Mouse (Mus musculus): Measurements from ENCODE around the gene Phf13. TPM values are rescaled to one million over a fixed set of nuclear protein-coding genes. Genes with fewer than 3 reads are reported as not detected.

Phf13 gene
- polyA plus RNA-seq (2014; fragmentation: Nextera tagmentation; extraction: Ambion mirVana) = 22.7 and 22.8 TPM in 2 replicates

DNA sequence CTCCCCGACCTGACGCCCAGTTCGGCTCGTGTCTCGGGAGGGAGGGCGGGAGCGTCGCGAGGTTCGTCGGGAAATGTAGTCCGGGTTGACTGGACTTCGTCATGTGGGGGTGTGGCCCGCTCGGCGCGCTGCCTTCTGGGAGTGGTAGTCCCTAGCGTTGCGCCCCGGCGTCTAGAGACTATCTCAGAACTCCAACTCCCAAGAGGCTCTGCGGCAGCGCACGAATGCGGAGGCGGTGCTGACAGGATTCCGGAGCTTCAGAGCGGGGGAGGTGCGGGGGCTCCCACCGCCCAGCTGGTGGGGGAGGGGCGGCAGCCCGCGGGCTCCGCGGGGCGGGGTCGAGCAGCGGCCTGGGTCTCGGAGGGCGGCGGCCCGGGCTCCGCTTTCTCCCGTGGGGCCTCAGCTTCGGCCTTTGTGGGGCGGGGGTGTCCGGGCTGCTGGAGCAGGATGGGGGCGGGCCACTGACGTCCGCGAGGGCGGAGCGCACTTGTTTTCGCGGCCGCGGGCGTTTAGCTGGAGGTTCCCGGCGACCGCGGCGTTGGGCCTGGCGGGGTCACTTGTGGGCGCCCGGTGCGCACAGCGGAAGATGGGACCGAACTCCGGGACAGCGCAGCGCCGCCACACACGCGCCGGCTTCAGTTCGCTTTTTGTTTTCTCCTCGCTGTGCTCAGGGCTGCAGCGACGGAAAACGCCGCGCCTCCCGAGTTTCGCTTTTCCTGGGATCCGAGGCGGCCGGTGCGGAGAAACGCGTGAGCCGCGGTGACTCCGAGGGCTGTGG is at the start of gene Phf13:
Gene Phf13, minus strand, starts transcription at position 86 of the 778 bp plus-strand sequence.
- Histone ChIP-seq H3K4me2 (replicated peaks; ENCODE audit: low read depth, low read length) (peak within 1 kb of the TSS; percentile 76), H3K9me3 (ENCODE audit: control insufficient read depth, low read depth, low read length) (no peaks in the 10 kb centered on the region), H3K4me1 (ENCODE audit: control insufficient read depth, insufficient read depth, low read length) (peaks cover 16% of the 10 kb centered on the region; the same call in 1 of the 2 replicates), H3K4me3 (ENCODE audit: low read depth, low read length) (peak within 1 kb of the TSS; percentile 97), H3K9ac (replicated peaks; ENCODE audit: low read depth, low read length) (peak within 1 kb of the TSS; percentile 98), H3K27me3 (ENCODE audit: control insufficient read depth, insufficient read depth, low read length) (no peaks in the 10 kb centered on the region), H3K36me3 (ENCODE audit: control insufficient read depth, insufficient read depth, low read length) (peaks cover 13% of the 10 kb centered on the region), H3K27ac (ENCODE audit: low read length) (peak within 1 kb of the TSS; percentile 86)
- under 1% methylated on average over 92 of the region's 94 CpGs for WGBS
- peak; percentile 96 for ATAC-seq (ENCODE audit: insufficient number of reproducible peaks, insufficient read depth, low FRiP score, low read depth)

DNA sequence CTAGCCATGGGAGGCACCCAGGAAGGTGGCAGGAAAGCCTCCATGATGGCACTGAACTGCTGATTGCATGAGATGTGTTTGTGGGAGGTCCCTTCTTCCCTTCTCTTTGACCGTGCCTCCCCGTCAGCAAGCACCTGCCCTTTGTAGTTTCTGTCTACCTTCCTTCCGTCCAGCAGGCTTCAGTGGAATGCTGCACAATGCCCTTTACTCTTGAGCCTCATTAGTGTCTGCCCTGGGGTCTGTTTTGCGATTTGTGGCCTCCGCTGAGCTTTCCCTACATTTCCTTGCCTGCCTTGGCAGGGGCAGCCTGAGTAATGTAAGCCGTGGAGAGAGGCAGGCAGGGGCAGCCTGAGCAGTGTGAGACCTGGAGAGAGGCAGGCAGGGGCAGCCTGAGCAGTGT is 48.6 kb upstream of the Phf13 start:
- Histone ChIP-seq H3K36me3 (ENCODE audit: control insufficient read depth, insufficient read depth, low read length) (peaks cover 70% of the 10 kb centered on the region), H3K4me1 (ENCODE audit: control insufficient read depth, insufficient read depth, low read length) (peaks cover 8% of the 10 kb centered on the region; the same call in 1 of the 2 replicates), H3K27ac (ENCODE audit: low read length) (no peak overlapping the region), H3K9ac (replicated peaks; ENCODE audit: low read depth, low read length) (no peak overlapping the region), H3K9me3 (ENCODE audit: control insufficient read depth, low read depth, low read length) (no peaks in the 10 kb centered on the region), H3K4me2 (replicated peaks; ENCODE audit: low read depth, low read length) (no peak overlapping the region), H3K27me3 (ENCODE audit: control insufficient read depth, insufficient read depth, low read length) (no peaks in the 10 kb centered on the region), H3K4me3 (ENCODE audit: low read depth, low read length) (no peak overlapping the region)
- 78% methylated on average over 6 of the region's 6 CpGs for WGBS
- ATAC-seq (ENCODE audit: insufficient number of reproducible peaks, insufficient read depth, low FRiP score, low read depth) = no peak

DNA sequence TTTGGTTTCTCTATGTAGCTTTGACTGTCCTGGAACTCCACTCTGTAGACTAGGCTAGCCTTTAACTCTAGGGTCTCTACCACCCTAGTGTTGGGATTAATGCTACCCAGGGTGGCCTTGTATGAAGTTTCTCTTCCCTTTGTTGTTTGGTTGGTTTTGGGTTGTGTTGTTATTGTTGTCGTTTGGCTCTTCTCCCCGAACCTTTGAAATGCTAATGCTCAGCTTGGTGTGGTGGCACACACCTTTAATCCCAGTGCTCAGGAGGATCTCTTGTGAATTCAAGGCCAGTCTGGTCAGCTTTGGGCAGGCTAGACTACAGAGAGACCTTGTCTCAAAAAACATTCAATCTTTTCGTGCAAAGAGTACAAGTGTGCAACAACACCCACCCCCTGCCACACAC is 47.1 kb upstream of the Phf13 start:
- WGBS = 89% methylated on average over 3 of the region's 3 CpGs

DNA sequence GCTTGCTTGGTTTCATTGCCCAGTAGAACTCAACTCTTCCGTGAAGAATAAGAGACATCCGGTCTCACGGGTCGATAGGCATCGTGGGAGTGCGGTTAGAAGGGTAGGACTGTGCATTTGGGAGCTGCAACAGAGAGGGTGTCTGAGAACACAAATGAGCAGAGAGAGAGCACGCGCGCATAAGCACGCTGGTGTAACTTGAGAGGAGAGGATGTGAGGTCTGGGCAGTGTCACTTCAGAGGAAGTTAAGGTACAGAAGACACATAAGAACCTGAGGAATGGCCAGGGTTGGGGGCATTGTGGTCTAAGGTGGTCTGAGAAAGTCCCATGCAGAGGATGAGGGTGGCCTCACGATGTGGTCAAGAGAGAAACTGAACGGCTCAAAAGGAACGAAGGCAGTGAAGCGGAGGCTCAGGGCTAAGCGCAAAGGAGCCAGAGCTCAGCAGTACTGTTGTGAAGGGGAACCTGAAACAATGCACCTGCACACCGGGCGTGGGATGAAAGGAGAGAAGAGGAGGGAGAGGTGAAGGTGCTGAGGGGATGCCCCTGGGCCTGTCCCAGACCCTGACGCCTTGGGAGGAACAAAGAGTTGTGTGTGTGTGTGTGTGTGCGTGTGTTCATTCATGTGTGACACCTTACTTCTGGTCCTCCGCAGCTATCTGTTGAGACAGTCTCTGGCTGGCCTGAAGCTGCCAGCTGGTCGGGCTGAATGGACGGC is 46.0 kb upstream of the Phf13 start:
- Histone ChIP-seq H3K9me3 (ENCODE audit: control insufficient read depth, low read depth, low read length) (no peaks in the 10 kb centered on the region), H3K27ac (ENCODE audit: low read length) (no peak overlapping the region), H3K9ac (replicated peaks; ENCODE audit: low read depth, low read length) (no peak overlapping the region), H3K27me3 (ENCODE audit: control insufficient read depth, insufficient read depth, low read length) (no peaks in the 10 kb centered on the region), H3K36me3 (ENCODE audit: control insufficient read depth, insufficient read depth, low read length) (peaks cover 49% of the 10 kb centered on the region), H3K4me3 (ENCODE audit: low read depth, low read length) (no peak overlapping the region), H3K4me1 (ENCODE audit: control insufficient read depth, insufficient read depth, low read length) (peaks cover 8% of the 10 kb centered on the region; the same call in 1 of the 2 replicates), H3K4me2 (replicated peaks; ENCODE audit: low read depth, low read length) (no peak overlapping the region)
- ATAC-seq (ENCODE audit: insufficient number of reproducible peaks, insufficient read depth, low FRiP score, low read depth) = no peak
- 95% methylated on average over 22 of the region's 22 CpGs for WGBS

More for the DNA sequence above, 47.1 kb upstream of the Phf13 start:
- H3K27ac ChIP-seq (ENCODE audit: low read length) = no peak overlapping the region
- peaks cover 60% of the 10 kb centered on the region for H3K36me3 ChIP-seq (ENCODE audit: control insufficient read depth, insufficient read depth, low read length)
- H3K4me1 ChIP-seq (ENCODE audit: control insufficient read depth, insufficient read depth, low read length) = peaks cover 8% of the 10 kb centered on the region; the same call in 1 of the 2 replicates
- no peak overlapping the region for H3K4me2 ChIP-seq (replicated peaks; ENCODE audit: low read depth, low read length)
- H3K4me3 ChIP-seq (ENCODE audit: low read depth, low read length) = no peak overlapping the region
- no peak for ATAC-seq (ENCODE audit: insufficient number of reproducible peaks, insufficient read depth, low FRiP score, low read depth)
- H3K9ac ChIP-seq (replicated peaks; ENCODE audit: low read depth, low read length) = no peak overlapping the region
- no peaks in the 10 kb centered on the region for H3K9me3 ChIP-seq (ENCODE audit: control insufficient read depth, low read depth, low read length)
- no peaks in the 10 kb centered on the region for H3K27me3 ChIP-seq (ENCODE audit: control insufficient read depth, insufficient read depth, low read length)

DNA sequence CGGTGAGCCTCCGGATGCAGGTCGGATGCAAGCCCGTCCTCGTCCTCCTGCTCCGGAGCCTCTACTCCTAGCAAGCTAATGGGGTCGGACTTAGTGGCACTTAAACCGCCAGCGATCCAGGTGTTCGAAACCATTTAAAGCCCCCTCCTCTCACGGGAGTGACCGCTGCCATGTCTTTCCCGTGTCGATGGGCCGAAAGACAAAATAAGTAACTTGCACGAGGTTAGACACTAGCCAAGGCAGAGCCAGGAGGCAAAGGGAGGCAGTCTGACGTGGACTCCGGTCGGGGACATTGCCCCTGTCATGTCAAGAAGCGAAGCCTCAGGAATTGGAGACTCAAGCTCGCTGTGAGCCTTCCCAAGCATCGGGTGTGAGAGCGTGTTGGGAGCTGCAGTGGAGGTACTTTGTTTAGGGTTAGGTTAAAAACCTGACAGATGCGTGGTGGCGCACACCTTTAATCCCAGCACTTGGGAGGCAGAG is 43.8 kb upstream of the Phf13 start:
- H3K9me3 ChIP-seq (ENCODE audit: control insufficient read depth, low read depth, low read length) = no peaks in the 10 kb centered on the region
- H3K27ac ChIP-seq (ENCODE audit: low read length) = 0 out of 2 replicates have a peak overlapping the region, but pooled peaks have one; percentile 4
- H3K4me2 ChIP-seq (replicated peaks; ENCODE audit: low read depth, low read length) = peak overlapping the region; percentile 94
- no peak for ATAC-seq (ENCODE audit: insufficient number of reproducible peaks, insufficient read depth, low FRiP score, low read depth)
- peaks cover 34% of the 10 kb centered on the region for H3K36me3 ChIP-seq (ENCODE audit: control insufficient read depth, insufficient read depth, low read length)
- H3K27me3 ChIP-seq (ENCODE audit: control insufficient read depth, insufficient read depth, low read length) = no peaks in the 10 kb centered on the region
- 3% methylated on average over 25 of the region's 25 CpGs for WGBS
- peak overlapping the region; percentile 92 for H3K9ac ChIP-seq (replicated peaks; ENCODE audit: low read depth, low read length)
- H3K4me3 ChIP-seq (ENCODE audit: low read depth, low read length) = peak overlapping the region; percentile 100
- H3K4me1 ChIP-seq (ENCODE audit: control insufficient read depth, insufficient read depth, low read length) = peaks cover 8% of the 10 kb centered on the region; the same call in 1 of the 2 replicates

DNA sequence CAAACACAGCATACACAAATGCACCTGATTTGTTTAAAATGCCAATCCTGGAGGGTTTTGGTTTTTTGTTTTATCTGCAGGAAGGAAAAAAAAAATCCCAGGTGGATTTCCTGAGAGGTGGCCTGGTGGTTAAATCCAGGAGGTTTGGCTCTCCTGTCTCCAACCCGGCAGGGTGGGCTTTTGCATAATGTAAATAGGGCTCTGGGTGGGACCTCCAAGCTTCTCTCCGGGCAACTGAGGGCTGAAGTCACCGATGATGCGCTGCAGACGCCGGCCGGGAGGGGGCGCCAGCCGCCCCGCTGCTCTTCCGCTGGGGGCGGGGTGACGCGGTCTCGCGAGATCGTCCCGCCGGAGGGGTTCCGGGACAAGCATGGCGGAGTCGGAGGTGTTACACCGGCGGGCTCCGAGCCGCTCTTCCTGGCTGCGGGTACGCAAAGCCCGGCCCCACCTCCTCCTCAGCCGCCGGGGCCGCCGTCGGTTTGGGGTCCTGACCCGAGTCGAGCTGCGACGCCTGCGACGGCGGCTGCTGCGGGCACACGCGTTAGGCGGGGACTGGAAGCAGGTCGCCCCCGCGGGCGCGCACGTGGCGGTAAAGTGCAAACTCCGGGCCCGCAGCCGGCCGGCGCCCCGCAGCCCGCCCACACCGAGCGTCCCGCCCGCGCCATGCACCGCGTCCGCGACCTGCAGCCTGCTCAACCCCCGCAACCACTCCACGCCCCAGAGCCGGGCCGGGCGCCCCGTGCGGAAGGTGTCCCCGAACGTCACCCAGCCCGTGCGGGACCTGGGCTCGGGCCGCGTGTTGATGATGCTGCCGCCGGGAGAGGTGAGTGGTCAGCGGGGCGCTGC is 43.1 kb upstream of the Phf13 start, which contains the start of gene Nol9:
Gene Nol9, plus strand, starts transcription at position 337 of the 846 bp plus-strand sequence.
- Histone ChIP-seq H3K9me3 (ENCODE audit: control insufficient read depth, low read depth, low read length) (no peaks in the 10 kb centered on the region), H3K4me2 (replicated peaks; ENCODE audit: low read depth, low read length) (peak within 1 kb of the TSS; percentile 94), H3K27me3 (ENCODE audit: control insufficient read depth, insufficient read depth, low read length) (no peaks in the 10 kb centered on the region), H3K27ac (ENCODE audit: low read length) (0 out of 2 replicates have a peak within 1 kb of the TSS, but pooled peaks have one; percentile 4), H3K4me1 (ENCODE audit: control insufficient read depth, insufficient read depth, low read length) (peaks cover 8% of the 10 kb centered on the region; the same call in 1 of the 2 replicates), H3K9ac (replicated peaks; ENCODE audit: low read depth, low read length) (peak within 1 kb of the TSS; percentile 92), H3K36me3 (ENCODE audit: control insufficient read depth, insufficient read depth, low read length) (peaks cover 28% of the 10 kb centered on the region), H3K4me3 (ENCODE audit: low read depth, low read length) (peak within 1 kb of the TSS; percentile 100)
- WGBS = under 1% methylated on average over 84 of the region's 86 CpGs
- peak; percentile 89 for ATAC-seq (ENCODE audit: insufficient number of reproducible peaks, insufficient read depth, low FRiP score, low read depth)

DNA sequence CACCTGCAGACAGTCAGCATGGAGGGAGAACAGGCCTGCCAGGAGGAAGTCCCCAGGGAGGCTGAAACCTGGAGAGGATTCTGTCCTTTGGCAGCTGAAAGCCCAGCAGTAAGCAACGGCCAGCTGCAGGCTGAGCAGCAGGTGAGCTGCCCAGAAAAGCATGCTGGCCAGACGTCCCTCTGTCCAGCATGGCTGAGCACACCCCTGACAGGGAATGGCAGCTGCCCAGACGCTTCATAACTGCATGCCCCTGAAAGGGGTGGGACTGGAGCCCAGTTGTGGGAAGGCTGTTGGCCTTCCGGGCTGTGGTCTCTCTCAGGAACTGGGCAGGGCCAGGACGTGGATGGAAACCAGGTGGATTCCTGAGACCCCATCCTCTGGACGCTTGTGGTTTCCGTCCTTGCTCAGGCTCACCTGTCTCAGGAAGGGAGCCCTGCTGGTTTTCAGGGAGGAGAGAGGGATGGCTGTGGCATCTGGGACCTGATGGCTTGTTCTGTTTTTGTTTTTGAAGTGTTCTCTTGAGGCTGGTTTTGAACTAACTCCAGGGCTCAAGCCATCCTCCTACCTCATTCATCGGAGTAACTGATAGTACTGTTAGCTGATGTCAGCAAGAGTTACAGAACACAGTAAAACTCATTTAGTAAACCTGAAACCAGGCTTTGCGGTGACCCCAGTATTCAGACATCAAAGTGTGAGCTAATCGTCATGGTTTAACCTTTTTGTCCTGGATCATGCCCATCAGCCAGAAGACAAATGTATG is 42.3 kb upstream of the Phf13 start, which contains the start of gene Tas1r1:
Gene Tas1r1, minus strand, starts transcription at position 344 of the 760 bp plus-strand sequence.
- Histone ChIP-seq H3K27me3 (ENCODE audit: control insufficient read depth, insufficient read depth, low read length) (no peaks in the 10 kb centered on the region), H3K4me3 (ENCODE audit: low read depth, low read length) (peak within 1 kb of the TSS; percentile 100), H3K36me3 (ENCODE audit: control insufficient read depth, insufficient read depth, low read length) (peaks cover 22% of the 10 kb centered on the region), H3K4me2 (replicated peaks; ENCODE audit: low read depth, low read length) (peak within 1 kb of the TSS; percentile 94), H3K9ac (replicated peaks; ENCODE audit: low read depth, low read length) (peak within 1 kb of the TSS; percentile 92), H3K9me3 (ENCODE audit: control insufficient read depth, low read depth, low read length) (no peaks in the 10 kb centered on the region), H3K27ac (ENCODE audit: low read length) (0 out of 2 replicates have a peak within 1 kb of the TSS, but pooled peaks have one; percentile 4), H3K4me1 (ENCODE audit: control insufficient read depth, insufficient read depth, low read length) (peaks cover 8% of the 10 kb centered on the region; the same call in 1 of the 2 replicates)
- 29% methylated on average over 10 of the region's 10 CpGs for WGBS
- ATAC-seq (ENCODE audit: insufficient number of reproducible peaks, insufficient read depth, low FRiP score, low read depth) = no peak

Measured in stomach, embryonic 14.5 days (tissue).